Mouse (Mus musculus): ENCODE measurements around the gene Sult2a2.
"Not testable (repeated sequence)": the region's sequence is repeated elsewhere in the genome, so short reads cannot be mapped to it uniquely, and the experiment has no call there.

The Sult2a2 gene

GRCm38 (mm10) chr7:13733205-13733604 is at the start of gene Sult2a2:
Gene Sult2a2, plus strand, starts transcription at chr7:13733505.
- DNase-seq: not testable (repeated sequence)

- DNase-seq: no peak
Measured at GRCm38 (mm10) chr7:13813913-13814312, 80.6 kb downstream of the Sult2a2 start.

Data from right cerebral cortex, postnatal 25 days (tissue).